Mouse (Mus musculus): ENCODE results near the gene Ugt2b34.

DNA sequence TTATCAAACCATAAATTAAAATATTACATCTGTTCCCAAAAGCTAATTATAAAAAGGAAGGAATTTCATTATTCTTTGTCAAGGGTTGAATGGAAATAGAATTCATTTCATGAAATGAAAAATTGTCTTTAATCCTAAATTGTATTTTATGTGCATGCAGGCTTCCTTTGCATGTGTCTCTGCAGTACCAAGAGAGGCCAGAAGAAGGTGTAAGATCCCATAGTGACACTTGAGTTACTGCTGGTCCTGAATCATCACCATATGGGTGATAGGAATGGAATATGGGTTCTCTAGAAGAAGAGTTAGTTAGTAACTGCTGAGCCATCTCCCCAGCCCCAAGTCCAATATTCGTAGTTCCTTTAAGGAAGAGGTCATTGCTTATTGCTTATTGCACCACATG, 16.8 kb downstream of the Ugt2b34 start:
- no peak for TF ChIP-seq FLI1 (IDR thresholded peaks at IDR 0.05; ENCODE audit: low read length)
- no peak for TF ChIP-seq GATA1 (IDR thresholded peaks at IDR 0.05; ENCODE audit: borderline replicate concordance, low read length)
